Mouse (Mus musculus) stomach, embryonic 15.5 days (tissue): ENCODE results near the gene Emc9. TPM values are rescaled to one million over a fixed set of nuclear protein-coding genes. Genes with fewer than 3 reads are reported as not detected.

Experiments used
- ATAC-seq: fragments of 200-750 bp; cut with Nextera tagmentation; 2 replicates; pipeline ENCODE4 v1.8.0; 2017; ENCODE audit warnings: low read depth, moderate number of reproducible peaks, moderate TSS enrichment; ENCODE audit not compliant: insufficient read depth, low FRiP score
- H3K27ac ChIP-seq: fragments of 300-500 bp; sonication (generic); 2 replicates; pipeline ENCODE4 v1.5.1; 2015; ENCODE audit warnings: mild to moderate bottlenecking, inconsistent platforms
- H3K27me3 ChIP-seq: fragments of 300-500 bp; sonication (generic); replicated peaks from 2 replicates; pipeline ENCODE4 v1.6.1; 2015; ENCODE audit warnings: inconsistent platforms
- H3K36me3 ChIP-seq: fragments of 300-500 bp; sonication (generic); 2 replicates; pipeline ENCODE4 v1.6.1; 2015; ENCODE audit warnings: inconsistent platforms
- H3K4me1 ChIP-seq: fragments of 300-500 bp; sonication (generic); 2 replicates; pipeline ENCODE4 v1.6.1; 2015; ENCODE audit warnings: inconsistent platforms
- H3K4me2 ChIP-seq: fragments of 300-500 bp; sonication (generic); 2 replicates; pipeline ENCODE4 v1.6.1; 2015; ENCODE audit warnings: mild to moderate bottlenecking, inconsistent platforms
- H3K4me3 ChIP-seq: fragments of 300-500 bp; sonication (generic); replicated peaks from 2 replicates; pipeline ENCODE4 v1.5.1; 2015; ENCODE audit warnings: inconsistent platforms
- H3K9ac ChIP-seq: fragments of 300-500 bp; sonication (generic); 2 replicates; pipeline ENCODE4 v1.6.1; 2015; ENCODE audit warnings: inconsistent platforms
- H3K9me3 ChIP-seq: fragments of 300-500 bp; sonication (generic); 2 replicates; pipeline ENCODE4 v1.6.1; 2016; ENCODE audit warnings: inconsistent platforms
- whole genome bisulfite sequencing: fragments of 180-500 bp; shearing (Covaris S2); methylation state at CpG from one replicate; pipeline ENCODE4 v1.1.7; 2015; 5-methylcytosine and 5-hydroxymethylcytosine counted together
- polyA plus RNA-seq: library from polyadenylated mRNA; unstranded; fragments of >200 nt; fragmentation: Nextera tagmentation; extraction: Ambion mirVana; gene quantifications from 2 replicates; pipeline ENCODE4 v1.2.1, GENCODE M21; 2015

Emc9 gene
- polyA plus RNA-seq, 1 experiment from 2014 or later = 11.2 TPM

DNA sequence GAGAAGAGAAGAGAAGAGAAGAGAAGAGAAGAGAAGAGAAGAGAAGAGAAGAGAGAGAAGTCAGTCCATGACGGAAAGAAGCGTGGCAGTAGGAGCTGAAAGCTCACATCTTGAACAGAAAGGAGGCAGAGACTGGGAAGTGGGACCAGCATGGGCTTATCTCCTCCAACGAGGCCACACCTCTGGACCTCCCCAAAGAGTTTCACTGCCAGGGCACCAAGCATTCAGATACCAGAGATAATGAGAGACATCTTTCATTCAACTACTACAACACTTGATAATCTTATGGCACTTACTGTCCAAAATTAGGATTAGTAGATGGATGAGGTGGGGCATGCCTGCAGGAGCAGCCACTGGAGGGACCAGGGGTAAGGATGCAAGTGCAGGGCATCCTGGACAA is 29.3 kb downstream of the Emc9 start:
- no peak overlapping the region for H3K4me3 ChIP-seq
- H3K9me3 ChIP-seq = no peaks in the 10 kb centered on the region
- ATAC-seq = no peak
- H3K4me1 ChIP-seq = peaks cover 7% of the 10 kb centered on the region; the same call in 1 of the 2 replicates
- H3K27ac ChIP-seq = no peak overlapping the region
- H3K27me3 ChIP-seq = no peaks in the 10 kb centered on the region
- H3K9ac ChIP-seq = no peak overlapping the region
- no peak overlapping the region for H3K4me2 ChIP-seq
- no peaks in the 10 kb centered on the region; the same call in 1 of the 2 replicates for H3K36me3 ChIP-seq
- 75% methylated on average over 3 of the region's 3 CpGs for WGBS

DNA sequence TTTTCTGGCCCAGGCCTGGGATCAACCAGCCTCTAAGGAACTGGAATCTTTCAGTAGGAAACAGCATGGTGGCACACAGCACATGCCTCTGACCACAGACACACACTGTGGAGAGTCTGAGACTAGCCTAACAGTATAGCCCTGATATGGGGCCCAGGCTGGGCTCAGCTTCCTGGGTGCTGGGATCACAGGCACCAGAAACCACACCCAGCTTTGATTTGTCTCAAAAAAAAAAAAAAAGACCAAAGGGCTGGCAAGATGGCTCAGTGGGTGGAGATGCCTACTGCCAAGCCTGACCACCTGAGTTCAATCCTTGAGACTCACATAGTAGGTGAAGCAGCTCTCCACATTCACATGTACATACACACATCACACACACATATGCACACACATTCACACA is 30.5 kb downstream of the Emc9 start:
- H3K27me3 ChIP-seq = no peaks in the 10 kb centered on the region
- H3K9ac ChIP-seq = no peak overlapping the region
- no peak overlapping the region for H3K4me3 ChIP-seq
- ATAC-seq = no peak
- H3K4me1 ChIP-seq = peaks cover 7% of the 10 kb centered on the region; the same call in 1 of the 2 replicates
- H3K36me3 ChIP-seq = no peaks in the 10 kb centered on the region; the same call in 1 of the 2 replicates
- H3K4me2 ChIP-seq = no peak overlapping the region
- no peaks in the 10 kb centered on the region for H3K9me3 ChIP-seq
- no peak overlapping the region for H3K27ac ChIP-seq

DNA sequence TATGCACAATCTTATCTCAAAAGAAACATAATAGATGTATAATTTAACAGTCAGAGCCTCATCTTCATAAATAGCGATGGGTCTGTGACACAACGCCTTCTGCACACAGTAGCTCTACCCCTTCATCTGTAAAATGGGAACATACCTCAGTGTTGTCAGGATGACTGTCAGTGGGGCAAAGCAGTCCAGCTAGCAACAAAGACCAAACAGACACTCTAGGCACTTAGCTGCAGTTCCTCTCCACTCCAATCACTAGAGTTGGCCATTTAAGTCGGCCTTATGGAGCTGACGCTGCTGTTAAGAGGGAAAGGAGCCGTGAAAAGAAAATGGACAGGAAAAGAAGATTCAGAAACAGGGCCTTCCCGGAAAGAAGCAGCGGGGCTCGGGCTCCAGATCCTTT is 33.3 kb downstream of the Emc9 start:
- Histone ChIP-seq H3K4me2 (no peak overlapping the region), H3K27me3 (no peaks in the 10 kb centered on the region), H3K4me1 (no peaks in the 10 kb centered on the region), H3K4me3 (no peak overlapping the region), H3K9me3 (no peaks in the 10 kb centered on the region), H3K36me3 (peaks cover 21% of the 10 kb centered on the region), H3K9ac (no peak overlapping the region), H3K27ac (no peak overlapping the region)
- 88% methylated on average over 8 of the region's 8 CpGs for WGBS
- ATAC-seq = no peak

DNA sequence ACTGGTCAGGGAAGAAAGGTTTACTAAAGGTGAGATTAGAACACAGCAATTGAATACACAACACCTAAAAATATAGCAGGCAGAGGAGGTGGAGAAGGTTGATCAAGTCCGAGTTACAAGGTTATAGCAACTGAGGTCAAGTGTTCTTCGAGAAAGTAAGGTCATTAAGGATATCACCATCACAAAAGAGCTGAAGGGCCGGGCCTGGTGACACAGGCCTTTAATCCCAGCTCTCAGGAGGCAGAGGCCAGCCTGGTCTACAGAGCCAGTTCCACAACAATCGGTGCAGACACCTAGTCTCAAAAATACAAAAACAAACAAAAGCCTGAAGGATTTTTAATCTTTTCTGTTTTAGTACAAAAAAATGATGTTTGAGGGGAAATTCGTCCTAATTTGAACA is 33.8 kb downstream of the Emc9 start:
- no peaks in the 10 kb centered on the region for H3K4me1 ChIP-seq
- peaks cover 25% of the 10 kb centered on the region for H3K36me3 ChIP-seq
- H3K9ac ChIP-seq = no peak overlapping the region
- H3K9me3 ChIP-seq = no peaks in the 10 kb centered on the region
- no peaks in the 10 kb centered on the region for H3K27me3 ChIP-seq
- ATAC-seq = no peak
- 67% methylated on average over 5 of the region's 5 CpGs for WGBS
- no peak overlapping the region for H3K27ac ChIP-seq
- no peak overlapping the region for H3K4me2 ChIP-seq
- H3K4me3 ChIP-seq = no peak overlapping the region

- Histone ChIP-seq H3K4me2 (no peak overlapping the region), H3K36me3 (peaks cover 35% of the 10 kb centered on the region), H3K27ac (no peak overlapping the region), H3K4me1 (no peaks in the 10 kb centered on the region), H3K9ac (no peak overlapping the region), H3K9me3 (no peaks in the 10 kb centered on the region), H3K4me3 (no peak overlapping the region), H3K27me3 (no peaks in the 10 kb centered on the region)
- no peak for ATAC-seq
- 82% methylated on average over 6 of the region's 6 CpGs for WGBS
Observed at GRCm38 (mm10) chr14:55550191-55550590, 34.9 kb downstream of the Emc9 start.

- Histone ChIP-seq H3K27ac (no peak overlapping the region), H3K27me3 (no peaks in the 10 kb centered on the region), H3K4me2 (no peak overlapping the region), H3K9me3 (no peaks in the 10 kb centered on the region), H3K9ac (no peak overlapping the region), H3K36me3 (peaks cover 45% of the 10 kb centered on the region), H3K4me3 (no peak overlapping the region), H3K4me1 (peaks cover 17% of the 10 kb centered on the region; the same call in 1 of the 2 replicates)
- no peak for ATAC-seq
- 80% methylated on average over 9 of the region's 9 CpGs for WGBS
Observed at GRCm38 (mm10) chr14:55544334-55544733, 40.8 kb downstream of the Emc9 start.

DNA sequence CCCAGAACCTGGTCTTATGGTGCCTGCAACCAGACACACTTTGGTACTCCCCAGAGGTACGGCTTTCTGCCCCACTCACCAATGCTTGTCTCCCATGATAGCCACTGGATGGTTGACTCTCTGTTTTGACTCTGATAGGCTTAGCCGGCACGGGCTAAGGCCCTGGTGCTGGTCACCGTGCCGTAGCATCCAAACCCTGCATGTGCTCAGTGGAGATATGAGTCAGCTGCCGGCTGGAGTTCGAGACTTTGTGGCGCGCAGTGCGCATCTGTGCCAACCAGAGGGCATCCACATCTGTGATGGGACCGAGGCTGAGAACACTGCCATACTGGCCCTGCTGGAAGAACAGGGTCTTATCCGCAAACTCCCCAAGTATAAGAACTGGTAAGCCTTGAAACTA is 42.8 kb downstream of the Emc9 start:
- Histone ChIP-seq H3K4me1 (peaks cover 18% of the 10 kb centered on the region; the same call in 1 of the 2 replicates), H3K9ac (no peak overlapping the region), H3K36me3 (peaks cover 28% of the 10 kb centered on the region; the same call in 1 of the 2 replicates), H3K27ac (no peak overlapping the region), H3K4me3 (no peak overlapping the region), H3K9me3 (no peaks in the 10 kb centered on the region), H3K4me2 (no peak overlapping the region), H3K27me3 (no peaks in the 10 kb centered on the region)
- 91% methylated on average over 12 of the region's 12 CpGs for WGBS
- no peak for ATAC-seq

DNA sequence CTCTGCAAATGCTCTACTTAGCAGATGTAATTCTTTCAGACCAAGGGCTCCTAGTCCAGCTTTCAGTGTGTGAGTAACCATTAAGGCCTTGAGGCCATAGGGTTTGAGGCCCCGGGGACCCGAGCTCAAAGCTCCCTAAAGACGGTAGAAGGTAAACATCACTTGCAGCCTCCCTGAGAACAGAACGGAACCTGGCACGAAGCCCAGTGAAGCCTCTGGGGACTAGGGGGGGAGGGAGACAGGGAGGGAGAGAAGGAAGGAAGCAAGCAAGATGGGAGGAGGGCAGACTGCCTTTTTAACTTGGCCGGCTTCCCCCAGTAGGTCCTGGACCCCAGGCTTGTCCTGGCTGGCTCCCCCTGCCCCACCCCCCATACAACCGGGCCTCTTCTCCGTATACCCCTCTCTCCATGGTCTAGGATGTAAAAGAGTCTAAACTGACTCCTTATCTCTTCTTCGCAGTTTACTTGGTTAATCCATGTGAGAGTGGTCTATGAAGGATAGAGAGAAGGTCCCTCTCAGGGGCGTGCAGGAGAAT is 44.2 kb downstream of the Emc9 start:
- H3K27ac ChIP-seq = peak overlapping the region; percentile 95
- WGBS = 2% methylated on average over 10 of the region's 10 CpGs
- no peaks in the 10 kb centered on the region for H3K9me3 ChIP-seq
- peaks cover 17% of the 10 kb centered on the region; the same call in 1 of the 2 replicates for H3K36me3 ChIP-seq
- H3K4me1 ChIP-seq = peaks cover 18% of the 10 kb centered on the region; the same call in 1 of the 2 replicates
- no peaks in the 10 kb centered on the region for H3K27me3 ChIP-seq
- H3K4me3 ChIP-seq = peak overlapping the region; percentile 73
- peak overlapping the region; percentile 82 for H3K4me2 ChIP-seq
- H3K9ac ChIP-seq = peak overlapping the region; percentile 76; the same call in 1 of the 2 replicates
- peak; percentile 31 for ATAC-seq

GRCm38 (mm10) chr14:55540067-55540786 is 44.9 kb downstream of the Emc9 start, which contains the start of gene Pck2:
Gene Pck2, plus strand, starts transcription at chr14:55540266.
- H3K4me3 ChIP-seq = peak within 1 kb of the TSS; percentile 73
- peak within 1 kb of the TSS; percentile 76 for H3K9ac ChIP-seq
- H3K27me3 ChIP-seq = no peaks in the 10 kb centered on the region
- H3K27ac ChIP-seq = peak within 1 kb of the TSS; percentile 95
- ATAC-seq = peak; percentile 95
- WGBS = under 1% methylated on average over 32 of the region's 32 CpGs
- peaks cover 18% of the 10 kb centered on the region; the same call in 1 of the 2 replicates for H3K4me1 ChIP-seq
- H3K9me3 ChIP-seq = no peaks in the 10 kb centered on the region
- peak within 1 kb of the TSS; percentile 82 for H3K4me2 ChIP-seq
- H3K36me3 ChIP-seq = peaks cover 12% of the 10 kb centered on the region; the same call in 1 of the 2 replicates

- H3K27me3 ChIP-seq = no peaks in the 10 kb centered on the region
- no peaks in the 10 kb centered on the region for H3K36me3 ChIP-seq
- 49% methylated on average over 6 of the region's 6 CpGs for WGBS
- no peak for ATAC-seq
- 0 out of 2 replicates have a peak, but pooled peaks cover 12% of the 10 kb centered on the region for H3K4me1 ChIP-seq
- no peaks in the 10 kb centered on the region for H3K9me3 ChIP-seq
- H3K27ac ChIP-seq = no peak overlapping the region
- H3K4me3 ChIP-seq = no peak overlapping the region
- H3K4me2 ChIP-seq = no peak overlapping the region
- no peak overlapping the region for H3K9ac ChIP-seq
Observed at GRCm38 (mm10) chr14:55536116-55536745, 48.9 kb downstream of the Emc9 start.
